Mouse (Mus musculus): ENCODE measurements around the gene Fat4. TPM values are rescaled to one million over a fixed set of nuclear protein-coding genes. Genes with fewer than 3 reads are reported as not detected.

Gene Fat4
- polyA plus RNA-seq, 1 experiment from 2014 or later, result 3.9 TPM

GRCm38 (mm10) chr3:38912768-38913487 lies 26.2 kb downstream of the Fat4 start:
- ATAC-seq (replicated peaks; ENCODE audit: low FRiP score, low read depth), result peak; percentile 65; the same call in 1 of the 2 replicates
- Histone ChIP-seq H3K4me1 (replicated peaks; ENCODE audit: insufficient read depth, low read length) (peaks cover 14% of the 10 kb centered on the region; the same call in 1 of the 2 replicates), H3K9ac (ENCODE audit: low read depth, low read length) (no peak overlapping the region), H3K27ac (no peak overlapping the region), H3K4me2 (ENCODE audit: low read length) (peak overlapping the region; percentile 21; the same call in 1 of the 2 replicates), H3K9me3 (replicated peaks; ENCODE audit: low read length) (no peaks in the 10 kb centered on the region), H3K27me3 (ENCODE audit: insufficient read depth, low read length) (no peaks in the 10 kb centered on the region), H3K36me3 (ENCODE audit: insufficient read depth, low read length) (no peaks in the 10 kb centered on the region), H3K4me3 (replicated peaks; ENCODE audit: low read depth, low read length) (no peak overlapping the region)
- 28% methylated on average over 5 of the region's 5 CpGs for WGBS
- peak; percentile 90 for DNase-seq (ENCODE audit: low spot score)
- TF ChIP-seq CTCF (IDR thresholded peaks at IDR 0.05; ENCODE audit: low read depth), result no peak

GRCm38 (mm10) chr3:38913488-38914105 lies 26.9 kb downstream of the Fat4 start:
- no peak for TF ChIP-seq CTCF (IDR thresholded peaks at IDR 0.05; ENCODE audit: low read depth)
- no peak for ATAC-seq (replicated peaks; ENCODE audit: low FRiP score, low read depth)

GRCm38 (mm10) chr3:38918926-38919325 lies 32.2 kb downstream of the Fat4 start:
- H3K27me3 ChIP-seq (ENCODE audit: insufficient read depth, low read length), result no peaks in the 10 kb centered on the region
- no peak overlapping the region for H3K4me2 ChIP-seq (ENCODE audit: low read length)
- no peaks in the 10 kb centered on the region for H3K9me3 ChIP-seq (replicated peaks; ENCODE audit: low read length)
- H3K4me1 ChIP-seq (replicated peaks; ENCODE audit: insufficient read depth, low read length), result peaks cover 17% of the 10 kb centered on the region; the same call in 1 of the 2 replicates
- DNase-seq (ENCODE audit: low spot score), result no peak
- H3K27ac ChIP-seq, result peak overlapping the region; percentile 20; the same call in 1 of the 2 replicates
- WGBS, result 61% methylated on average over 2 of the region's 2 CpGs
- TF ChIP-seq CTCF (IDR thresholded peaks at IDR 0.05; ENCODE audit: low read depth), result no peak
- H3K36me3 ChIP-seq (ENCODE audit: insufficient read depth, low read length), result no peaks in the 10 kb centered on the region
- no peak for ATAC-seq (replicated peaks; ENCODE audit: low FRiP score, low read depth)
- no peak overlapping the region for H3K9ac ChIP-seq (ENCODE audit: low read depth, low read length)
- no peak overlapping the region for H3K4me3 ChIP-seq (replicated peaks; ENCODE audit: low read depth, low read length)

More at GRCm38 (mm10) chr3:38913488-38914105, 26.9 kb downstream of the Fat4 start:
- H3K9ac ChIP-seq (ENCODE audit: low read depth, low read length), result no peak overlapping the region
- no peaks in the 10 kb centered on the region for H3K9me3 ChIP-seq (replicated peaks; ENCODE audit: low read length)
- H3K4me1 ChIP-seq (replicated peaks; ENCODE audit: insufficient read depth, low read length), result peaks cover 14% of the 10 kb centered on the region; the same call in 1 of the 2 replicates
- H3K27ac ChIP-seq, result no peak overlapping the region
- H3K27me3 ChIP-seq (ENCODE audit: insufficient read depth, low read length), result no peaks in the 10 kb centered on the region
- 21% methylated on average over 11 of the region's 11 CpGs for WGBS
- H3K36me3 ChIP-seq (ENCODE audit: insufficient read depth, low read length), result no peaks in the 10 kb centered on the region
- peak overlapping the region; percentile 21; the same call in 1 of the 2 replicates for H3K4me2 ChIP-seq (ENCODE audit: low read length)
- DNase-seq (ENCODE audit: low spot score), result no peak
- no peak overlapping the region for H3K4me3 ChIP-seq (replicated peaks; ENCODE audit: low read depth, low read length)

- H3K4me2 ChIP-seq (ENCODE audit: low read length), result no peak overlapping the region
- TF ChIP-seq CTCF (IDR thresholded peaks at IDR 0.05; ENCODE audit: low read depth), result no peak
- 36% methylated on average over 2 of the region's 2 CpGs for WGBS
- no peak overlapping the region for H3K9ac ChIP-seq (ENCODE audit: low read depth, low read length)
- no peaks in the 10 kb centered on the region for H3K36me3 ChIP-seq (ENCODE audit: insufficient read depth, low read length)
- DNase-seq (ENCODE audit: low spot score), result peak; percentile 82
- no peaks in the 10 kb centered on the region for H3K27me3 ChIP-seq (ENCODE audit: insufficient read depth, low read length)
- no peak overlapping the region for H3K4me3 ChIP-seq (replicated peaks; ENCODE audit: low read depth, low read length)
- peaks cover 13% of the 10 kb centered on the region; the same call in 1 of the 2 replicates for H3K4me1 ChIP-seq (replicated peaks; ENCODE audit: insufficient read depth, low read length)
- no peaks in the 10 kb centered on the region for H3K9me3 ChIP-seq (replicated peaks; ENCODE audit: low read length)
- ATAC-seq (replicated peaks; ENCODE audit: low FRiP score, low read depth), result no peak
- H3K27ac ChIP-seq, result no peak overlapping the region
Observed at GRCm38 (mm10) chr3:38921031-38921430, 34.3 kb downstream of the Fat4 start.

GRCm38 (mm10) chr3:38923251-38923686 lies 36.5 kb downstream of the Fat4 start:
- Histone ChIP-seq H3K27me3 (ENCODE audit: insufficient read depth, low read length) (no peaks in the 10 kb centered on the region), H3K4me3 (replicated peaks; ENCODE audit: low read depth, low read length) (no peak overlapping the region), H3K4me2 (ENCODE audit: low read length) (no peak overlapping the region), H3K27ac (no peak overlapping the region), H3K9me3 (replicated peaks; ENCODE audit: low read length) (no peaks in the 10 kb centered on the region), H3K4me1 (replicated peaks; ENCODE audit: insufficient read depth, low read length) (peaks cover 13% of the 10 kb centered on the region; the same call in 1 of the 2 replicates), H3K36me3 (ENCODE audit: insufficient read depth, low read length) (no peaks in the 10 kb centered on the region), H3K9ac (ENCODE audit: low read depth, low read length) (no peak overlapping the region)
- 18% methylated on average over 7 of the region's 7 CpGs for WGBS
- DNase-seq (ENCODE audit: low spot score) (peak; percentile 87), ATAC-seq (replicated peaks; ENCODE audit: low FRiP score, low read depth) (no peak)
- no peak for TF ChIP-seq CTCF (IDR thresholded peaks at IDR 0.05; ENCODE audit: low read depth)

- no peaks in the 10 kb centered on the region for H3K9me3 ChIP-seq (replicated peaks; ENCODE audit: low read length)
- no peak overlapping the region for H3K9ac ChIP-seq (ENCODE audit: low read depth, low read length)
- WGBS, result 45% methylated on average over 4 of the region's 4 CpGs
- H3K27me3 ChIP-seq (ENCODE audit: insufficient read depth, low read length), result no peaks in the 10 kb centered on the region
- no peak for TF ChIP-seq CTCF (IDR thresholded peaks at IDR 0.05; ENCODE audit: low read depth)
- H3K4me1 ChIP-seq (replicated peaks; ENCODE audit: insufficient read depth, low read length), result no peaks in the 10 kb centered on the region
- no peak overlapping the region for H3K27ac ChIP-seq
- H3K36me3 ChIP-seq (ENCODE audit: insufficient read depth, low read length), result no peaks in the 10 kb centered on the region
- H3K4me2 ChIP-seq (ENCODE audit: low read length), result no peak overlapping the region; the same call in 1 of the 2 replicates
- H3K4me3 ChIP-seq (replicated peaks; ENCODE audit: low read depth, low read length), result no peak overlapping the region
- ATAC-seq (replicated peaks; ENCODE audit: low FRiP score, low read depth) (no peak), DNase-seq (ENCODE audit: low spot score) (no peak)
Observed at GRCm38 (mm10) chr3:38928076-38928686, 41.4 kb downstream of the Fat4 start.

All from kidney, postnatal 0 days (tissue).